Mouse (Mus musculus): Measurements from ENCODE around the gene Pik3ca. TPM values are rescaled to one million over a fixed set of nuclear protein-coding genes. Genes with fewer than 3 reads are reported as not detected.
A peak's percentile ranks its signal among the peaks of the same experiment; 100 is the strongest.

The Pik3ca gene
- polyA plus RNA-seq, 1 experiment from 2014 or later = 8.2 TPM

- WGBS = 86% methylated on average over 2 of the region's 2 CpGs
- no peak for DNase-seq (ENCODE audit: low spot score)
- H3K27me3 ChIP-seq (replicated peaks; ENCODE audit: low read depth, poor library complexity, severe bottlenecking) = no peaks in the 10 kb centered on the region
- H3K4me1 ChIP-seq = no peaks in the 10 kb centered on the region
- no peak overlapping the region for H3K27ac ChIP-seq (replicated peaks)
- no peaks in the 10 kb centered on the region for H3K9me3 ChIP-seq
- no peak overlapping the region for H3K4me3 ChIP-seq
- H3K36me3 ChIP-seq (replicated peaks) = peaks cover 10% of the 10 kb centered on the region; the same call in 1 of the 2 replicates
Observed at GRCm38 (mm10) chr3:32430394-32430793, 32.9 kb downstream of the Pik3ca start.

DNA sequence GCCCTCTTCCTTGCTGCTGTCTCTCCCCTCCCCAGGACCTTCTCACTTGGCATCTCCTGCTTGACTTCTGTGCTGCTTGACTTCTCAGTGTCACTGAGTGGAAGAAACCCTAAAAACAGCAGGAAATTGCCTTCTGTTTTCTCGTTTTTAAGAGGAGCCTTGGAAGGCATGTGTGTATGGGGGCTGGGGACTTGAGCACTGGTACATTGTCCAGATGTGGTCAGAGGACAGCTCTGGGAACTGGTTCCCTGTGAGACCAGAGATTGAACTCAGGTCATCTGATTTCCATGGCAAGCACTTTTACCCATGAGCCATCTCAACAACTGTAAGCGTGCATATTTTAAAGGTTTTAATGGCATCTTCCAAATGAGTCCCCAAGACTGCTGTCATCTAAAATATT lies 36.5 kb downstream of the Pik3ca start:
- Histone ChIP-seq H3K4me1 (no peaks in the 10 kb centered on the region), H3K4me3 (no peak overlapping the region), H3K9me3 (no peaks in the 10 kb centered on the region), H3K27ac (replicated peaks) (no peak overlapping the region), H3K36me3 (replicated peaks) (peaks cover 25% of the 10 kb centered on the region), H3K27me3 (replicated peaks; ENCODE audit: low read depth, poor library complexity, severe bottlenecking) (no peaks in the 10 kb centered on the region)
- WGBS = 78% methylated on average over 2 of the region's 2 CpGs
- DNase-seq (ENCODE audit: low spot score) = no peak

GRCm38 (mm10) chr3:32436101-32436500 lies 38.6 kb downstream of the Pik3ca start:
- Histone ChIP-seq H3K27ac (replicated peaks) (no peak overlapping the region), H3K4me1 (no peaks in the 10 kb centered on the region), H3K4me3 (no peak overlapping the region), H3K36me3 (replicated peaks) (peaks cover 43% of the 10 kb centered on the region), H3K27me3 (replicated peaks; ENCODE audit: low read depth, poor library complexity, severe bottlenecking) (no peaks in the 10 kb centered on the region), H3K9me3 (no peaks in the 10 kb centered on the region)
- WGBS = 90% methylated on average over 11 of the region's 11 CpGs
- no peak for DNase-seq (ENCODE audit: low spot score)

- WGBS = 90% methylated on average over 6 of the region's 6 CpGs
- no peaks in the 10 kb centered on the region for H3K4me1 ChIP-seq
- no peaks in the 10 kb centered on the region for H3K9me3 ChIP-seq
- H3K27ac ChIP-seq (replicated peaks) = no peak overlapping the region
- no peak overlapping the region for H3K4me3 ChIP-seq
- DNase-seq (ENCODE audit: low spot score) = no peak
- H3K36me3 ChIP-seq (replicated peaks) = peaks cover 55% of the 10 kb centered on the region
- no peaks in the 10 kb centered on the region for H3K27me3 ChIP-seq (replicated peaks; ENCODE audit: low read depth, poor library complexity, severe bottlenecking)
Observed at GRCm38 (mm10) chr3:32437297-32437696, 39.8 kb downstream of the Pik3ca start.

GRCm38 (mm10) chr3:32437820-32438219 lies 40.3 kb downstream of the Pik3ca start:
- Histone ChIP-seq H3K4me1 (no peaks in the 10 kb centered on the region), H3K27me3 (replicated peaks; ENCODE audit: low read depth, poor library complexity, severe bottlenecking) (no peaks in the 10 kb centered on the region), H3K9me3 (no peaks in the 10 kb centered on the region), H3K36me3 (replicated peaks) (peaks cover 61% of the 10 kb centered on the region), H3K27ac (replicated peaks) (no peak overlapping the region), H3K4me3 (no peak overlapping the region)
- 94% methylated on average over 6 of the region's 6 CpGs for WGBS
- no peak for DNase-seq (ENCODE audit: low spot score)

DNA sequence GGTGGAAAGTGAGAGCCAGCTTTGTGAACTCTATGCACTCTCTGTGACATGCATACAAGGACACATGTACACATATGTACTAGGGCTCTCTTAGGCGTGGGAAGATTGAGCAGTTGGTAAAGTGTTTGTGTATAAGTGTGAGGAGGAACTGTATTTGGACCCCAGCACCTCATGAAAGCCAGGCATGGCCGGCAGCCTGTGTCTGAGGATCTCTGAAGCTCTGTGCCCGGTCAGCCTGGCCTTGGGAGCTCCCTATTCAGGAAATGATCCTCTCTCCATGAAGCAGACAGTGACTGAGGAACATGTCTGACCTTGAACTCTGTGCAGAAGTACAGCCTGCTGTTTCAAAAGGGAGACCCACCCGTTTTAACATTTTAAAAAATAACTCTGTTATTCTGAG lies 41.2 kb downstream of the Pik3ca start:
- peaks cover 69% of the 10 kb centered on the region for H3K36me3 ChIP-seq (replicated peaks)
- H3K4me3 ChIP-seq = no peak overlapping the region
- no peak overlapping the region for H3K27ac ChIP-seq (replicated peaks)
- no peaks in the 10 kb centered on the region for H3K9me3 ChIP-seq
- WGBS = 84% methylated on average over 4 of the region's 4 CpGs
- H3K4me1 ChIP-seq = no peaks in the 10 kb centered on the region
- DNase-seq (ENCODE audit: low spot score) = no peak
- H3K27me3 ChIP-seq (replicated peaks; ENCODE audit: low read depth, poor library complexity, severe bottlenecking) = no peaks in the 10 kb centered on the region

DNA sequence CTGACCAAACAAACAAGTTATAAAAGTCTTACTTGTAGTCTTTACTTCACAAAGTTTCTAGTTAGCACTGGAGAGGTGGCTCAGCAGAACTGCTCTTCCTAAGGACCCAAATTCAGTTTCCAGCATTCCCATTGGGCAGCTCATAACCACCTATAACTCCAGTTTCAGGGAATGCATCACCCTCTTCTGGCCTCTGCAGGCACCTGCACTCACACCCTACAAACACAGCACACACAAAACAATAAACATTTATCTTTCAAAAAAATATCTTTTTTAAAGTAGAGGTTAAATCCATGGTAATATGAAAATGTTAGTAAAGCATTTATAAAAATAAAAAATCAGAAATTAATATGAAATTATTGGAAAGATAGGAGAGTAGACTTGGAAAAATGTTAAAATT lies 44.2 kb downstream of the Pik3ca start:
- H3K4me1 ChIP-seq = no peaks in the 10 kb centered on the region
- peaks cover 95% of the 10 kb centered on the region for H3K36me3 ChIP-seq (replicated peaks)

GRCm38 (mm10) chr3:32454329-32455021 lies 57.0 kb downstream of the Pik3ca start:
- no peak overlapping the region for H3K4me3 ChIP-seq
- no peaks in the 10 kb centered on the region for H3K9me3 ChIP-seq
- H3K4me1 ChIP-seq = no peaks in the 10 kb centered on the region
- peaks cover 97% of the 10 kb centered on the region for H3K36me3 ChIP-seq (replicated peaks)
- DNase-seq (ENCODE audit: low spot score) = no peak
- H3K27me3 ChIP-seq (replicated peaks; ENCODE audit: low read depth, poor library complexity, severe bottlenecking) = no peaks in the 10 kb centered on the region
- WGBS = 82% methylated on average over 11 of the region's 11 CpGs
- H3K27ac ChIP-seq (replicated peaks) = no peak overlapping the region

More for the DNA sequence above, 44.2 kb downstream of the Pik3ca start:
- no peak overlapping the region for H3K4me3 ChIP-seq
- DNase-seq (ENCODE audit: low spot score) = no peak
- H3K27ac ChIP-seq (replicated peaks) = no peak overlapping the region
- no peaks in the 10 kb centered on the region for H3K9me3 ChIP-seq
- H3K27me3 ChIP-seq (replicated peaks; ENCODE audit: low read depth, poor library complexity, severe bottlenecking) = no peaks in the 10 kb centered on the region

GRCm38 (mm10) chr3:32459777-32460176 lies 62.3 kb downstream of the Pik3ca start:
- H3K9me3 ChIP-seq = no peaks in the 10 kb centered on the region
- no peaks in the 10 kb centered on the region for H3K27me3 ChIP-seq (replicated peaks; ENCODE audit: low read depth, poor library complexity, severe bottlenecking)
- H3K36me3 ChIP-seq (replicated peaks) = peaks cover 94% of the 10 kb centered on the region
- H3K4me3 ChIP-seq = no peak overlapping the region
- DNase-seq (ENCODE audit: low spot score) = peak; percentile 51
- no peak overlapping the region for H3K27ac ChIP-seq (replicated peaks)
- no peaks in the 10 kb centered on the region for H3K4me1 ChIP-seq
- 65% methylated on average over 4 of the region's 4 CpGs for WGBS

DNA sequence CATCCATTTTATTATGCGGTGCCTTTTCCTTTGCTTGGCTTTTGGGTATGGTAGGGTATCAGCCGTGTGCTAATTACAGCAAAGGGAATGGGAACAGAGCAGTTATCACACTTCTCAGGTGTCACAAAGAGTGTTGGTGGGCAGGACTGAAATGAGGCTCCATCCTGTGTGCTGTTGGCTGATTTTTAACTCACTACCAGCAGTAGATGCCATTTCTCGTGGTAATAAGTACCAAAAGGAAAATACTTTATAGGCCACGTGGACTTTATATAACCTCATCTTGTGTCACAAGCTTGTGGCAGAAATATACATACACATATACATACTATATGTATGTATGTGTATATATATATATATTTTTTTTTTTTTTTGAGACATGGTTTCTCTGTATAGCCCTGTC lies 69.8 kb downstream of the Pik3ca start:
- H3K9me3 ChIP-seq = no peaks in the 10 kb centered on the region
- H3K27me3 ChIP-seq (replicated peaks; ENCODE audit: low read depth, poor library complexity, severe bottlenecking) = no peaks in the 10 kb centered on the region
- H3K4me3 ChIP-seq = no peak overlapping the region
- no peak overlapping the region for H3K27ac ChIP-seq (replicated peaks)
- H3K36me3 ChIP-seq (replicated peaks) = peaks cover 25% of the 10 kb centered on the region
- no peak for DNase-seq (ENCODE audit: low spot score)
- 93% methylated on average over 4 of the region's 4 CpGs for WGBS
- H3K4me1 ChIP-seq = peaks cover 4% of the 10 kb centered on the region

DNA sequence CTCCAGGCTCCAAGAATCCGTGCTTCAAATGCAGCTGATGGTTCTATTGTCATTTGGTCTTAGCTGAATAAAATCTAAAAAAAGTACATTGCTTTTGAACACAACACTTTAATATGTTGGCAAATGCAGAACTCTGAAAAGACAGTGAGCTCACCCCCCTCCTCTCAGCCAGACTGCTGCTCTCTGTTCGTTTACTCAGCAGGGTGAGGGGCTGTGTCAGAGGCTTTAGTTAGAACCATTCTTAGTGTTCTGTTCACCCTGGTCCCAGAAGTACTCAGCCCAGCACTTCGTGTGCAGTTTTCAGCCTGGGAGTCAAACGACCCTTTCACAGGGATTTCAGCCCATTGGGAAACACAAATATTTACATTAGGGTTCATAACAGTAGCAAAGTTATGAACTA lies 70.9 kb downstream of the Pik3ca start:
- no peak for DNase-seq (ENCODE audit: low spot score)
- H3K4me3 ChIP-seq = no peak overlapping the region
- 75% methylated on average over 4 of the region's 4 CpGs for WGBS
- no peaks in the 10 kb centered on the region for H3K9me3 ChIP-seq
- peaks cover 14% of the 10 kb centered on the region for H3K36me3 ChIP-seq (replicated peaks)
- peaks cover 8% of the 10 kb centered on the region for H3K4me1 ChIP-seq
- H3K27ac ChIP-seq (replicated peaks) = no peak overlapping the region
- no peaks in the 10 kb centered on the region for H3K27me3 ChIP-seq (replicated peaks; ENCODE audit: low read depth, poor library complexity, severe bottlenecking)

DNA sequence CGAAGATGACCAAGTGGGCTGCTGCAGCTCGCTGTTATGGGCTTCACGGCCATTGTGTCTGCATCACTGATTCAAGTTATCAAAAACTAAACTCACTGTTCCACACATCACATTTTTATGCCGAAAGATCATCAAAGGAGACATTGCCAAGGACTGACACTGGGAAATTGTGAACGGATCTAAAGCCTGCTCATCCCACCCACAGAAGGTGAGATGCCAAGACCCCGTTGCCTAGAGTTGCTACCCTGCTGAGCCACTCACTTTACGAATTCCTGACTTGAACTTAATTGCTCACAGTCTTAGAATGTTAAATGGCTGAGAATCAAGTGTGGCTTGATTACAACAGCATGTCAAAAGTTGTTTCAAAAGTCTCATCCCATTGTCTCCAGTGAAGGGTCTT lies 73.0 kb downstream of the Pik3ca start:
- 80% methylated on average over 7 of the region's 7 CpGs for WGBS
- Histone ChIP-seq H3K36me3 (replicated peaks) (peaks cover 7% of the 10 kb centered on the region; the same call in 1 of the 2 replicates), H3K27ac (replicated peaks) (no peak overlapping the region)

DNA sequence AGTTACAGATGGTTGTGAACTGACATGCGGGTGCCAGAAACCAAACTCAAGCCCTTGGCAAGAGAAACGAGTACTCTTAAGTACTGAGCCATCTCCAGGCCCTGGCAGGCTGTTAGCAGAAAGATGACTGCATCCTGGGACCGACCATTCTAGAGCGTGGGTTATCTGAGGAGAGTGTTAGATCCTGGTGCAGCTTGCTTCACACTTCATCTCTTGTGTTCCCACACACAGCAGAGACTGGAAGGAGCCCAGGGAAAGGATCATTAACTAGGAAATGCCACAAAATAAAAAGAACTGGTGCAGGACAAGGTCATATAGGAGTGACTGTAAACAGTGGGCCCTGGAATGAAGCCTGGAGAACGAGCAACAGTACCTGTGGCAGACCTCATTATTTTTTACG lies 73.6 kb downstream of the Pik3ca start:
- 85% methylated on average over 6 of the region's 6 CpGs for WGBS
- Histone ChIP-seq H3K4me3 (no peak overlapping the region), H3K27ac (replicated peaks) (no peak overlapping the region), H3K4me1 (peaks cover 8% of the 10 kb centered on the region), H3K9me3 (no peaks in the 10 kb centered on the region), H3K27me3 (replicated peaks; ENCODE audit: low read depth, poor library complexity, severe bottlenecking) (no peaks in the 10 kb centered on the region), H3K36me3 (replicated peaks) (peaks cover 7% of the 10 kb centered on the region; the same call in 1 of the 2 replicates)
- DNase-seq (ENCODE audit: low spot score) = no peak

More for the DNA sequence above, 73.0 kb downstream of the Pik3ca start:
- no peaks in the 10 kb centered on the region for H3K9me3 ChIP-seq
- H3K4me1 ChIP-seq = peaks cover 8% of the 10 kb centered on the region
- DNase-seq (ENCODE audit: low spot score) = no peak
- no peaks in the 10 kb centered on the region for H3K27me3 ChIP-seq (replicated peaks; ENCODE audit: low read depth, poor library complexity, severe bottlenecking)
- no peak overlapping the region for H3K4me3 ChIP-seq

Measured in embryonic facial prominence, embryonic 10.5 days (tissue).